Comparison of ENCODE assay signal across 8 mouse cellular contexts in the genomic region with DNA sequence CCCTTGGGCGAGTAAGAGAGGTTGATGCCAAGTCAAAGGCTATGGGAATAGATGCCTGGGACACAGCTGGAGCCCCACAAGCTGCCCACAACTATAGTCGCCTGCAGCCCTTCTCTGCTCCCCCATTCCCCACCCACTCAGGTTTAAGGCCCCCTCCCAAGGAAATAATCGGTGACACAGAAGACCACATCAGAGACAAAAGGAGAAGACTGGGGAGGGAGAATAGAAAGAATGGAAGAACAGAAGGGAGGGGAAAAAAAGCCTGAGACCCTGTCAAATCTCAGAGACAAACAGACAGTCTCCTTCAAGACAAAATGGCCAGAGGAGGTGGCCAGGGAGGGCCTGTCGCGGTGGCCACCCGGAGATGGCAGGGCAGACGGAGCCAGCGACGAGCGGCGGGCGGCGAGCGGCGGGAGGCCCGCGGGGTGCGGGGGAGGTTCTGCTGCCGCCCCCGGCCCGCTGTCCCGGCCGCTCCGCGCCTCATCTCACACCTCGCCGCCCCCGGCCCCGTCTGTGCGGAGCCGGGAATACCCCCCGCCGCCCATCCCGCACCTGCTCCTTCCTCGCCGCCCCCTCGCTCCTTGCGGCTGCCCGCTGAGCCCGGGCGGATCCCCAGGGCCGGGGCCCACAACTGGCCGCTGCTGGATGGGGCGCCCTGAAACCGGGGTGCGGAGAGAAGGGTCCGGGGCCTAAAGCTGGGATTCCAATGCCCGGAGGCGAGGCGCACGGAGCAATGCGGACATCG. TPM values are rescaled to one million over a fixed set of nuclear protein-coding genes. Genes with fewer than 3 reads are reported as not detected.
DNase-seq lines count a peak whose midpoint lies in the region; ATAC-seq lines count a peak whose summit lies in the region.

No protein-coding gene starts in this region.

- H3K27me3 ChIP-seq in kidney, embryonic 16.5 days (ENCODE audit: insufficient read depth, low read length): peaks cover 75% of the 10 kb centered on the region
- peaks cover 96% of the 10 kb centered on the region for H3K27me3 ChIP-seq in embryonic facial prominence, embryonic 15.5 days
- peaks cover 96% of the 10 kb centered on the region for H3K27me3 ChIP-seq in neural tube, embryonic 12.5 days (replicated peaks)

- peak overlapping the region; percentile 57 for H3K4me2 ChIP-seq in kidney, embryonic 16.5 days (replicated peaks; ENCODE audit: low read depth, low read length)
- H3K4me2 ChIP-seq in embryonic facial prominence, embryonic 15.5 days (replicated peaks): peak overlapping the region; percentile 79
- H3K4me2 ChIP-seq in neural tube, embryonic 12.5 days (replicated peaks): peak overlapping the region; percentile 62

- no peaks in the 10 kb centered on the region for H3K36me3 ChIP-seq in kidney, embryonic 16.5 days (ENCODE audit: insufficient read depth, low read length)
- no peaks in the 10 kb centered on the region for H3K36me3 ChIP-seq in embryonic facial prominence, embryonic 15.5 days
- H3K36me3 ChIP-seq in neural tube, embryonic 12.5 days: no peaks in the 10 kb centered on the region

- DNase-seq in kidney, postnatal 10 days: no peak
- DNase-seq in layer of hippocampus, postnatal 36 days: peak; percentile 48 to 51
- DNase-seq in gastrocnemius, postnatal 25 days: no peak

- no peak overlapping the region for H3K27ac ChIP-seq in kidney, embryonic 16.5 days (ENCODE audit: low read length)
- no peak overlapping the region for H3K27ac ChIP-seq in embryonic facial prominence, embryonic 15.5 days (replicated peaks)
- no peak overlapping the region for H3K27ac ChIP-seq in neural tube, embryonic 12.5 days

- ATAC-seq in kidney, embryonic 16.5 days (ENCODE audit: low FRiP score, low TSS enrichment): no peak
- ATAC-seq in embryonic facial prominence, embryonic 15.5 days (ENCODE audit: insufficient number of reproducible peaks, low FRiP score, low TSS enrichment, low read depth): no peak
- ATAC-seq in neural tube, embryonic 12.5 days (ENCODE audit: low FRiP score, low read depth): no peak
- no peak for ATAC-seq in megakaryocyte progenitor cell, adult 5-6 weeks (replicated peaks; ENCODE audit: poor library complexity)
- ATAC-seq in megakaryocyte-erythroid progenitor cell, adult 5-6 weeks (replicated peaks; ENCODE audit: low FRiP score, low TSS enrichment, poor library complexity, severe bottlenecking): no peak

- peak overlapping the region; percentile 47 for H3K4me3 ChIP-seq in kidney, embryonic 16.5 days (ENCODE audit: low read length)
- H3K4me3 ChIP-seq in embryonic facial prominence, embryonic 15.5 days (replicated peaks): peak overlapping the region; percentile 45
- H3K4me3 ChIP-seq in neural tube, embryonic 12.5 days: peak overlapping the region; percentile 51

- peak overlapping the region; percentile 47 for H3K9ac ChIP-seq in kidney, embryonic 16.5 days (replicated peaks; ENCODE audit: low read length)
- H3K9ac ChIP-seq in embryonic facial prominence, embryonic 15.5 days: 0 out of 2 replicates have a peak overlapping the region, but pooled peaks have one; percentile 4
- peak overlapping the region; percentile 77 for H3K9ac ChIP-seq in neural tube, embryonic 12.5 days

- 2% methylated on average over 35 of the region's 53 CpGs for WGBS in kidney, embryonic 16.5 days
- WGBS in embryonic facial prominence, embryonic 15.5 days: 1% methylated on average over 48 of the region's 53 CpGs
- WGBS in neural tube, embryonic 12.5 days: 1% methylated on average over 50 of the region's 53 CpGs

- H3K4me1 ChIP-seq in kidney, embryonic 16.5 days (ENCODE audit: insufficient read depth, low read length): peaks cover 27% of the 10 kb centered on the region
- H3K4me1 ChIP-seq in embryonic facial prominence, embryonic 15.5 days: peaks cover 34% of the 10 kb centered on the region
- peaks cover 34% of the 10 kb centered on the region for H3K4me1 ChIP-seq in neural tube, embryonic 12.5 days

- H3K9me3 ChIP-seq in kidney, embryonic 16.5 days (ENCODE audit: low read length): no peaks in the 10 kb centered on the region
- H3K9me3 ChIP-seq in embryonic facial prominence, embryonic 15.5 days (replicated peaks): no peaks in the 10 kb centered on the region
- H3K9me3 ChIP-seq in neural tube, embryonic 12.5 days: no peaks in the 10 kb centered on the region

RNA-seq across cellular contexts. Expression of a gene that starts 13.7 kb away (rescaled TPM):
- not detected in 2 replicates for polyA plus RNA-seq in kidney, embryonic 16.5 days (2015; fragmentation: Nextera tagmentation; extraction: Ambion mirVana)
- not detected in 2 replicates for polyA plus RNA-seq in embryonic facial prominence, embryonic 15.5 days (2015; fragmentation: Nextera tagmentation; extraction: Ambion mirVana)
- total RNA-seq in layer of hippocampus, postnatal 36 days (2021): not detected
- not detected in 2 replicates for polyA plus RNA-seq in neural tube, embryonic 12.5 days (2016; fragmentation: Nextera tagmentation; extraction: Ambion mirVana)
- total RNA-seq in megakaryocyte progenitor cell, adult 5-6 weeks (2015): not detected in 2 replicates
- total RNA-seq in megakaryocyte progenitor cell, adult 5-6 weeks (2017): not detected in 2 replicates
- not detected in 2 replicates for total RNA-seq in megakaryocyte-erythroid progenitor cell, adult 5-6 weeks (2014; fragmentation: Nextera tagmentation)
- total RNA-seq in megakaryocyte-erythroid progenitor cell, adult 5-6 weeks (2017): not detected in 2 replicates
- not detected for total RNA-seq in gastrocnemius, postnatal 25 days (2021)

RNA-seq across cellular contexts. Expression of a gene that starts 15.6 kb away (rescaled TPM):
- polyA plus RNA-seq in kidney, embryonic 16.5 days (2015; fragmentation: Nextera tagmentation; extraction: Ambion mirVana): 3.4 and 4.5 TPM in 2 replicates
- 0.60 and 0.92 TPM in 2 replicates for polyA plus RNA-seq in embryonic facial prominence, embryonic 15.5 days (2015; fragmentation: Nextera tagmentation; extraction: Ambion mirVana)
- 10 to 100 TPM; 73.6 to 76.8 TPM for total RNA-seq in layer of hippocampus, postnatal 36 days (2021)
- 16.2 and 18.8 TPM in 2 replicates for polyA plus RNA-seq in neural tube, embryonic 12.5 days (2016; fragmentation: Nextera tagmentation; extraction: Ambion mirVana)
- not detected in 2 replicates for total RNA-seq in megakaryocyte progenitor cell, adult 5-6 weeks (2015)
- total RNA-seq in megakaryocyte progenitor cell, adult 5-6 weeks (2017): not detected in 2 replicates
- total RNA-seq in megakaryocyte-erythroid progenitor cell, adult 5-6 weeks (2014; fragmentation: Nextera tagmentation): not detected in 2 replicates
- not detected in 2 replicates for total RNA-seq in megakaryocyte-erythroid progenitor cell, adult 5-6 weeks (2017)
- total RNA-seq in gastrocnemius, postnatal 25 days (2021): under 1 TPM in 1 of 2 experiments, not detected in 1; 0.13 TPM

RNA-seq across cellular contexts. Expression of a gene that starts 24.1 kb away (rescaled TPM):
- 0.19 and 0.28 TPM in 2 replicates for polyA plus RNA-seq in kidney, embryonic 16.5 days (2015; fragmentation: Nextera tagmentation; extraction: Ambion mirVana)
- 10.2 and 13.7 TPM in 2 replicates for polyA plus RNA-seq in embryonic facial prominence, embryonic 15.5 days (2015; fragmentation: Nextera tagmentation; extraction: Ambion mirVana)
- not detected for total RNA-seq in layer of hippocampus, postnatal 36 days (2021)
- 0.79 and 0.88 TPM in 2 replicates for polyA plus RNA-seq in neural tube, embryonic 12.5 days (2016; fragmentation: Nextera tagmentation; extraction: Ambion mirVana)
- total RNA-seq in megakaryocyte progenitor cell, adult 5-6 weeks (2015): not detected in 2 replicates
- not detected in 2 replicates for total RNA-seq in megakaryocyte progenitor cell, adult 5-6 weeks (2017)
- total RNA-seq in megakaryocyte-erythroid progenitor cell, adult 5-6 weeks (2014; fragmentation: Nextera tagmentation): not detected in 2 replicates
- total RNA-seq in megakaryocyte-erythroid progenitor cell, adult 5-6 weeks (2017): not detected in 2 replicates
- total RNA-seq in gastrocnemius, postnatal 25 days (2021): 100 to 1,000 TPM; 303 to 342 TPM

RNA-seq across cellular contexts. Expression of a gene that starts 37.8 kb away (rescaled TPM):
- 36.0 and 38.7 TPM in 2 replicates for polyA plus RNA-seq in kidney, embryonic 16.5 days (2015; fragmentation: Nextera tagmentation; extraction: Ambion mirVana)
- 23.5 and 26.4 TPM in 2 replicates for polyA plus RNA-seq in embryonic facial prominence, embryonic 15.5 days (2015; fragmentation: Nextera tagmentation; extraction: Ambion mirVana)
- total RNA-seq in layer of hippocampus, postnatal 36 days (2021): 10 to 100 TPM; 22.3 to 25.5 TPM
- 24.2 and 30.1 TPM in 2 replicates for polyA plus RNA-seq in neural tube, embryonic 12.5 days (2016; fragmentation: Nextera tagmentation; extraction: Ambion mirVana)
- 43.4 and 51.2 TPM in 2 replicates for total RNA-seq in megakaryocyte progenitor cell, adult 5-6 weeks (2015)
- total RNA-seq in megakaryocyte progenitor cell, adult 5-6 weeks (2017): 28.6 and 28.9 TPM in 2 replicates
- total RNA-seq in megakaryocyte-erythroid progenitor cell, adult 5-6 weeks (2014; fragmentation: Nextera tagmentation): 124 and 224 TPM in 2 replicates
- total RNA-seq in megakaryocyte-erythroid progenitor cell, adult 5-6 weeks (2017): 39.7 and 65.0 TPM in 2 replicates
- total RNA-seq in gastrocnemius, postnatal 25 days (2021): 10 to 100 TPM; 19.3 to 25.1 TPM

RNA-seq across cellular contexts. Expression of a gene that starts 43.7 kb away (rescaled TPM):
- 14.6 and 14.7 TPM in 2 replicates for polyA plus RNA-seq in kidney, embryonic 16.5 days (2015; fragmentation: Nextera tagmentation; extraction: Ambion mirVana)
- 10.8 and 12.0 TPM in 2 replicates for polyA plus RNA-seq in embryonic facial prominence, embryonic 15.5 days (2015; fragmentation: Nextera tagmentation; extraction: Ambion mirVana)
- total RNA-seq in layer of hippocampus, postnatal 36 days (2021): 10 to 100 TPM; 13.7 to 14.2 TPM
- polyA plus RNA-seq in neural tube, embryonic 12.5 days (2016; fragmentation: Nextera tagmentation; extraction: Ambion mirVana): 11.0 and 12.2 TPM in 2 replicates
- total RNA-seq in megakaryocyte progenitor cell, adult 5-6 weeks (2015): 3.5 and 4.8 TPM in 2 replicates
- 7.5 and 8.9 TPM in 2 replicates for total RNA-seq in megakaryocyte progenitor cell, adult 5-6 weeks (2017)
- 3.1 and 4.3 TPM in 2 replicates for total RNA-seq in megakaryocyte-erythroid progenitor cell, adult 5-6 weeks (2014; fragmentation: Nextera tagmentation)
- 4.1 and 7.1 TPM in 2 replicates for total RNA-seq in megakaryocyte-erythroid progenitor cell, adult 5-6 weeks (2017)
- total RNA-seq in gastrocnemius, postnatal 25 days (2021): 1 to 10 TPM; 2.5 to 3.5 TPM

Comparison
In these comparisons a context has a peak if more than half of its experiments do, and no peak if none do; other contexts are left out.
1. H3K9ac ChIP-seq: peak in every context shown above with its lines; median percentile 77 in neural tube, embryonic 12.5 days; 47 in kidney, embryonic 16.5 days; 4 in embryonic facial prominence, embryonic 15.5 days.
2. DNase-seq: peak in layer of hippocampus, postnatal 36 days (2 of 2); none in kidney, postnatal 10 days (single experiment) and gastrocnemius, postnatal 25 days (single experiment).
3. RNA of a gene that starts 15.6 kb away (total RNA-seq): 73.6 to 76.8 TPM in layer of hippocampus, postnatal 36 days; 0.13 TPM in gastrocnemius, postnatal 25 days, not detected in megakaryocyte progenitor cell, adult 5-6 weeks and not detected in megakaryocyte-erythroid progenitor cell, adult 5-6 weeks; every median in the first group is over 10 times any median in the second.
4. RNA of a gene that starts 24.1 kb away (total RNA-seq): 303 to 342 TPM in gastrocnemius, postnatal 25 days; not detected in layer of hippocampus, postnatal 36 days, not detected in megakaryocyte progenitor cell, adult 5-6 weeks and not detected in megakaryocyte-erythroid progenitor cell, adult 5-6 weeks; every median in the first group is over 100 times any median in the second.
5. Peak in every context shown above with its lines, with median percentiles within 50 percentile points of each other: H3K4me2 ChIP-seq and H3K4me3 ChIP-seq.